Mouse (Mus musculus): ENCODE data around the gene Erbb4. TPM values are rescaled to one million over a fixed set of nuclear protein-coding genes. Genes with fewer than 3 reads are reported as not detected.

Erbb4 gene
- total RNA-seq, 2 experiments from 2014 or later: not detected

- no peak for ATAC-seq (replicated peaks; ENCODE audit: poor library complexity, severe bottlenecking)
Measured at GRCm38 (mm10) chr1:68142562-68143350, 965.1 kb downstream of the Erbb4 start.

DNA sequence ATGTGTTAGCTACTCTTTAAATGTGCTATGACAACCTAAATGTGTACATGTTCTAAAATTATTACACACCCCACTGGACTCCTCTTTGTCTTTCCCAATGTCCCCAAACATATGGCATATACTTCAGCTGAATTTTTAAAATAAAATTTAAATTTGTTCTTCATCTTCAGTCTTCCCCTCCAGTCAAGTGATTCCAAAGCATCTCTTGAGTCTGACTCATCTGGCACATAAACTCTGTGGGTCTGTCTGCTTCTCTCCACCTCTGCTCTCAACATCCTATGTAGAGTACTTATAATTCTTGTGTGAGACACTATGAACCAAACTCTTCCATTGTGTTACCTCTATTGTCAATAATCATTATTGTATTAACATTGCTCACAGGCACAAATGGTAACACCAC lies 972.9 kb downstream of the Erbb4 start:
- ATAC-seq (replicated peaks; ENCODE audit: poor library complexity, severe bottlenecking): no peak

DNA sequence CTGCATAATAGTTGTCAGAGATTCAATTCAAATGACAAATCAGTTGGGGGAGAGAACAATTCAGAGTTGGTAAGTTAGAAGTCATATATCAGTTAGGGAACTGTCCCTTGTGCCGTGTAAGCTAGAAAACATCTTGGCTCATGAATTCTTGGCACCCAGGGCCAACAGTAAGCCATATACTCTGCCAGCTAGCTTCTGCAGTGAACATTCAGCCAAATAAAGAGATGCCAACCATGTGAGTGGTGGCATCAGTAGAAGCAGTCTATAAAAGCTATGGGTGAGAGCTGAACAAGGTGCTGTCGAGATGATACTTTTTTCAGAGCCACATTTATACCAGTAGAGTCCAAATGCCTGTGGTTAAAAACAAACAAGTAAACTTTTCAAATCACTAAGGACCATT lies 973.4 kb downstream of the Erbb4 start:
- no peak for ATAC-seq (replicated peaks; ENCODE audit: poor library complexity, severe bottlenecking)

GRCm38 (mm10) chr1:68123541-68123940 lies 984.3 kb downstream of the Erbb4 start:
- no peak for ATAC-seq (replicated peaks; ENCODE audit: poor library complexity, severe bottlenecking)

- ATAC-seq (replicated peaks; ENCODE audit: poor library complexity, severe bottlenecking): no peak
Measured at GRCm38 (mm10) chr1:68120364-68120763, 987.5 kb downstream of the Erbb4 start.

- no peak for ATAC-seq (replicated peaks; ENCODE audit: poor library complexity, severe bottlenecking)
Measured at GRCm38 (mm10) chr1:68115721-68116120, 992.1 kb downstream of the Erbb4 start.

GRCm38 (mm10) chr1:68106543-68106860 lies 1001.4 kb downstream of the Erbb4 start:
- no peak for ATAC-seq (replicated peaks; ENCODE audit: poor library complexity, severe bottlenecking)

DNA sequence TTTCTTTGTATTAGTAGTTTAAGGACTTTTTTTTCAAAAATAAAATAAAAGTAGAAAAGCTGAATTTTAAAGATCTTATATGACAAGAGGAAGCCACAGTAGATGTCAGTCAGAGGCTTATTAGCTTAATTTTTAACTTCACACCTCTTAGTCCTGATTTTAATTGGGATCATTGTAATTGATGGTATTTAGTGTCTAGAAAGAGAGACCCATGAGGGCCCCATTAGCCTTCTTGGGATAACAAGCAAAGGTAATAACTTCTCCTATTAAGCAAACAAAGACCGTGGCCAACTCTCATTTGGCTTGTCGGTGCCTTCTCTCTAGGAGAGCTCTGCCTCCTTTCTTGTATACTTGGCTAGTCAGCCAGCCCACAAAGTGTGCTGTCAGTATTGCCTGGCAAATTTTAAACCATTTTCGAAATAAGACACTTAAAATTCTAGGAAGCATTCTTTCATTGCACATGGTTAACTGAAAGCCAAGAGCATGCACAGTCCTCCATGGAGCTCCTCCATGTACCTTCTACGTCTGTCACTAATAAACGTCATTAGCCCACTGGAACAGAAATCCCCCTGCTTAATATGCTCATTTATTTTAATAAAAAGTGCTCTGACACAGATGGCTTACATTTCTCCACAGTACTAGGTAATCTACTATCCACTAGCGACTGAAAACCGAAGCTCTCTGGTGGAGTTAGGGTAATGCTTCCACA lies 1001.9 kb downstream of the Erbb4 start:
- ATAC-seq (replicated peaks; ENCODE audit: poor library complexity, severe bottlenecking): no peak

DNA sequence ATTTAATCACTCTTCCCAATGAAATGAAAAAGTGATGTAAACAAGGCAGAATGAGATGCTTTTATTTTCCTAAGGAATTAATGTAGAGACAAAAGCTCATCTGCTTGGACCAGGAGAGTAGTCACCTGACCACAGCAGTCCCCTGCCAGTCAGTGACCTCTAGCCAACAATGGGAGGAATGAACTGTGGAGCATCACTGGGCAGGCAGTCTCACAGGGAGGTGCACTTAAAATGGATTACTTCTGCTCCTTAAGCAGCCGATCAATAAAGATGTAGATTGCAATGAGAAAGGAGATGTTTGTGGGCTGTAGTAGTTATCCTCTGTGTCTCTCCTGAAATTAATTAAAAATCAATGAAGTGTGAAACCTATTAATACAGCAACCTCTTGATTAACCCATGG lies 1018.2 kb downstream of the Erbb4 start:
- no peak for ATAC-seq (replicated peaks; ENCODE audit: poor library complexity, severe bottlenecking)

- ATAC-seq (replicated peaks; ENCODE audit: poor library complexity, severe bottlenecking): no peak
Measured at GRCm38 (mm10) chr1:68056494-68056893, 1051.4 kb downstream of the Erbb4 start.

- no peak for ATAC-seq (replicated peaks; ENCODE audit: poor library complexity, severe bottlenecking)
Measured at GRCm38 (mm10) chr1:68054715-68055114, 1053.1 kb downstream of the Erbb4 start.

GRCm38 (mm10) chr1:68049856-68050255 lies 1058.0 kb downstream of the Erbb4 start:
- ATAC-seq (replicated peaks; ENCODE audit: poor library complexity, severe bottlenecking): no peak

DNA sequence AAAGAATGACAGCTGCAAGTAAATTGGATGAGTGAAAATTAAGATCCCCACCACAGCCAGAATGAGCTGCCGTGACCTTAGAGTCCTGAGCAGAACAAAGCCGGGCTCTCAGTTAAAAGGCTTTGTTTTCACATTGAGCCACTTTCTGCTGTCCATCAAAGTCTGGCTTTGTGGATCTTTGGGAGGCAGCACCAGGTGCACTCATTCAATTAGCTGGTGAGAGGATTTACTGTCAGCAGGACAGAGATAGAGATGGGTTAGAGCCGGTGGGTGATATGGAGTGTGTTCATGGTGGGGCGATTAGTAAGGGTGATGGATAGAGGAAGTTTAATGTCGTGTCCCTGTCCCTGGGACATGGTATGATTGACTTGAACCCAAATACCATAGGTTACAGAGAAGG lies 1060.7 kb downstream of the Erbb4 start:
- no peak for ATAC-seq (replicated peaks; ENCODE audit: poor library complexity, severe bottlenecking)

- no peak for ATAC-seq (replicated peaks; ENCODE audit: poor library complexity, severe bottlenecking)
Measured at GRCm38 (mm10) chr1:68046551-68046970, 1061.3 kb downstream of the Erbb4 start.

DNA sequence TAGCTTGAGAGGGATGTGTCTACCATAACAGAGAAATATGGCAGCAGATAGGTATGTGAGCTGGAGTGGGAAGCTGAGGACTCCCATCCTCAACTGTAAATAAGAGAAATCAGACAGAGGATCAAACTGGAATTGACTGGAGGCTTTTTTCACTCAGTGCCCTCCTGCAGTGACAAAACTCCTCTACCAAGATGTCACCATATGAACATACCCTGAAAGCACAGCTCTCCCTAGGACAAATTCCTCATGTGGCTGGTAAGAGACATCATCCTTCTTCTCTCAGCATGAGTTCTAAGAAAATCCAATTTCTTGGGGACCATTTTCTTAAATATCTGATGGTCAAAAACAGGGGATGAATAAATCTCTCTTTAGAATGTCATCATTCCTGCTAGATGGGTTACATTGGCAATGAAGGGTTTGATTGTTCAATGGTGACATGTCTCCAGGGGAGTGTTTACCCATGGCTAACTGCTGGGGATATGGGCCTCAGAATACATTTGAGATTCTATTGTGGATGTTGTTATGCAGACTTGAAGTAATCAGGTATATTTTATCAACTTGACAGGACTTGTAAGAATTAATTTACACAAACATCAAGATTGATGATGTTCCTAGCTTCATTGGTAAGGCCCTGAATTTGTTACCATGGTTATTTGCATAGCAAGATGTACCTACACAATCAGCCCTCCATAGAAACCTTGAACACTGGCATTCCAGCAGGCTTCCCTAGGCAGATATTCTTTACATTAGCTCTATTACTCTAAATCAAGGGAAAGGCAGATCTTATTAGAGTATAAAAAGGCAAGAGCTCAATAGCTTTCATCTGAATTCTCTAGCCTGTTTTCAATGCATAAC lies 1083.5 kb downstream of the Erbb4 start:
- ATAC-seq (replicated peaks; ENCODE audit: poor library complexity, severe bottlenecking): no peak

- no peak for ATAC-seq (replicated peaks; ENCODE audit: poor library complexity, severe bottlenecking)
Measured at GRCm38 (mm10) chr1:68020020-68020419, 1087.8 kb downstream of the Erbb4 start.

DNA sequence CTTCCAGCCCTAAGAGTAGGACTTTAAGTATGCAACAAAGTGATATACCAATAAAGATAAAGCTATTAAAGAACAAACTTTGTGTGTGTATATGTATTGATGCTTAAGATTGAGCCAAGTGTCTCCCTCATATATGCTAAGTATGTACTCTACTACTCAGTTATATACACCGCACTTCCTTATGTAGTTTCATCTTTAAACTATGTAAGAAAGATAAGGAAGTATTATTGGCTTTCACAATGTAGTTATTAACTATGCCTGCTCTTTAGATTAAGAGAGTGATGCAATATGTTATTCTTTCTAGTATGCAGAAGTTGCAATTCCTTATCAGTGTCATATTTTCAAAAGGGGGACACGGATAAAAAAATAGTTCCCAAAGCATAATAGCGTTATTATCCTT lies 1088.2 kb downstream of the Erbb4 start:
- ATAC-seq (replicated peaks; ENCODE audit: poor library complexity, severe bottlenecking): no peak
